Mouse (Mus musculus) bone marrow, adult 2 months (tissue): Measurements from ENCODE around the gene Gamt.

Experiments
- CTCF ChIP-seq: fragments of 200-500 bp; IDR thresholded peaks from 2 replicates; pipeline ENCODE4 v1.5.1; 2011; ENCODE audit warnings: low read length, control low read depth; ENCODE audit not compliant: control insufficient read depth, insufficient read depth
- POLR2A ChIP-seq: fragments of 200-500 bp; IDR thresholded peaks from 2 replicates; pipeline ENCODE4 v1.6.1; 2011; ENCODE audit warnings: low read depth, mild to moderate bottlenecking, control low read depth, low read length, borderline replicate concordance; ENCODE audit not compliant: control insufficient read depth

DNA sequence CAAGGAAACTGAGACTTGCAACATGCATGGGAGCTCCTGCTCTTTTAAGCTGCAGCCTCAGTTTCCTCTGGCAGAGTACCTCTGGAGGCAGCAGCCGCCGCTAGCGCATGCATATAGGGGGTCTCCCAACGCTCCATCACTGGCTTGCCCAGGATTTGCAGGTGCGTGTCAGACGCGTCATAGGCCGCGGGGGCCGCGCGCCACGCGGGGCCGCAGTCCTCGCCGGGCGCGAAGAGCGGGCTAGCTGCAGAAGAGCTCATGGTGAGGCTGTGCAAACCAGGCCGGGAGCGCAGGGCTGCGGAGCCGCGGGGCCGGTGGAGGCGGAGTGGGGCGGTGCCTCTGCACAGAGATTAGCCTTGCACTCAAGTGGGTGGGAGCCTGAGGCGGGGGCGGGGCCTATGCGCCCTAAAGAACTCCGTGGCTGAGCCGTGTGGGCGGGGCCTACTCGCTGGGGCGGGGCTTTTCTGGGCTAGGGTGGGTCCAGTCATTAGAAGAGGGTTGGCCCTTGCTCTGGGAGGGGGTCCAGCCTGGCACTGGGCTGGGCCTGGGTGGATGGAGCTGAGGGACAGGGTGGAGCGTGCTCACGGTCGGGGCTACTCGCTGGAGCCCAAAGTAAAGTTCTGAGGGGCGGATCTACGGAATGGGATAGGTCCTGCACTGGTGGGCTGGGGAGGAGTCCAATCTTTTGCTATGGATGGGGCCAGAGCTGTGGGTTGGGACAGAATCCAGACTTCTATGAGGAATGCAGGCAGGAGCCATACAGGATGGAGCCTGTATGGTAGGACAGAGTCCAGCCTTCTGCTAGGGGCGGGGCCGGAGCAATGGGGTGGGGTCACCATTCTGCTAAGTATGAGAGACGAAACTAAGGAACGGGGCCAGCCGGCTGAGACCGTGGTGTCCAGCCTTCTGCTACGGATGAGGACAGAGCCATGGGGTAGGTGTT, at the start of gene Gamt, which contains the start of gene Dazap1:
- TF ChIP-seq CTCF (no peak), POLR2A (peak; percentile 54; the same call in 1 of the 2 replicates)
